Mouse (Mus musculus) intestine, embryonic 16.5 days (tissue): Measurements from ENCODE around the gene Abcb5. TPM values are rescaled to one million over a fixed set of nuclear protein-coding genes. Genes with fewer than 3 reads are reported as not detected.

Experiments
- ATAC-seq: fragments of 200-750 bp; cut with Nextera tagmentation; 2 replicates; pipeline ENCODE4 v1.8.0; 2017; ENCODE audit warnings: moderate TSS enrichment, moderate library complexity
- H3K27ac ChIP-seq: fragments of 300-500 bp; sonication (generic); 2 replicates; pipeline ENCODE4 v1.5.1; 2014; ENCODE audit warnings: mild to moderate bottlenecking, low read length
- H3K27me3 ChIP-seq: fragments of 300-500 bp; sonication (generic); replicated peaks from 2 replicates; pipeline ENCODE4 v1.6.1; 2014; ENCODE audit warnings: low read length, control low read depth, mixed read lengths; ENCODE audit not compliant: control insufficient read depth, insufficient read depth
- H3K36me3 ChIP-seq: fragments of 300-500 bp; sonication (generic); 2 replicates; pipeline ENCODE4 v1.6.1; 2014; ENCODE audit warnings: low read length, control low read depth; ENCODE audit not compliant: control insufficient read depth, insufficient read depth
- H3K4me1 ChIP-seq: fragments of 300-500 bp; sonication (generic); 2 replicates; pipeline ENCODE4 v1.6.1; 2014; ENCODE audit warnings: low read length, control low read depth, mixed read lengths; ENCODE audit not compliant: control insufficient read depth, insufficient read depth
- H3K4me2 ChIP-seq: fragments of 300-500 bp; sonication (generic); 2 replicates; pipeline ENCODE4 v1.6.1; 2014; ENCODE audit warnings: low read depth, low read length, control low read depth
- H3K4me3 ChIP-seq: fragments of 300-500 bp; sonication (generic); 2 replicates; pipeline ENCODE4 v1.5.1; 2014; ENCODE audit warnings: mild to moderate bottlenecking, low read length
- H3K9ac ChIP-seq: fragments of 300-500 bp; sonication (generic); 2 replicates; pipeline ENCODE4 v1.6.1; 2014; ENCODE audit warnings: low read depth, low read length
- H3K9me3 ChIP-seq: fragments of 300-500 bp; sonication (generic); 2 replicates; pipeline ENCODE4 v1.6.1; 2016; ENCODE audit warnings: low read length, control low read depth; ENCODE audit not compliant: control insufficient read depth
- WGBS: fragments of 180-500 bp; shearing (Covaris S2); extraction: QIAGEN DNeasy Blood & Tissue Kit; methylation state at CpG from one replicate; pipeline ENCODE4 v1.1.7; 2014; 5-methylcytosine and 5-hydroxymethylcytosine counted together
- polyA plus RNA-seq: library from polyadenylated mRNA; unstranded; fragments of >200 nt; fragmentation: Nextera tagmentation; extraction: Ambion mirVana; gene quantifications from 2 replicates; pipeline ENCODE4 v1.2.1, GENCODE M21; 2015

Abcb5 gene
- polyA plus RNA-seq, 1 experiment from 2014 or later: not detected

- under 1% methylated on average over 11 of the region's 11 CpGs for WGBS
- no peaks in the 10 kb centered on the region for H3K9me3 ChIP-seq
- H3K9ac ChIP-seq: no peak overlapping the region
- H3K4me1 ChIP-seq: peaks cover 15% of the 10 kb centered on the region
- no peak overlapping the region for H3K27ac ChIP-seq
- H3K4me3 ChIP-seq: no peak overlapping the region
- no peaks in the 10 kb centered on the region for H3K36me3 ChIP-seq
- H3K27me3 ChIP-seq: peaks cover 65% of the 10 kb centered on the region
- no peak overlapping the region for H3K4me2 ChIP-seq
- ATAC-seq: no peak
Observed at GRCm38 (mm10) chr12:118849996-118850395, 116.2 kb downstream of the Abcb5 start.

- H3K4me2 ChIP-seq: no peak overlapping the region
- peak; percentile 18; the same call in 1 of the 2 replicates for ATAC-seq
- H3K9ac ChIP-seq: no peak overlapping the region
- under 1% methylated on average over 77 of the region's 78 CpGs for WGBS
- H3K27ac ChIP-seq: no peak overlapping the region
- H3K4me3 ChIP-seq: peak overlapping the region; percentile 11; the same call in 1 of the 2 replicates
- H3K9me3 ChIP-seq: no peaks in the 10 kb centered on the region
- H3K27me3 ChIP-seq: peaks cover 63% of the 10 kb centered on the region
- H3K36me3 ChIP-seq: no peaks in the 10 kb centered on the region
- peaks cover 10% of the 10 kb centered on the region for H3K4me1 ChIP-seq
Observed at GRCm38 (mm10) chr12:118849203-118849861, 116.9 kb downstream of the Abcb5 start.

- H3K4me1 ChIP-seq: peaks cover 10% of the 10 kb centered on the region
- H3K4me2 ChIP-seq: peak overlapping the region; percentile 48
- H3K9ac ChIP-seq: no peak overlapping the region
- no peaks in the 10 kb centered on the region for H3K9me3 ChIP-seq
- no peaks in the 10 kb centered on the region for H3K36me3 ChIP-seq
- ATAC-seq: peak; percentile 22; the same call in 1 of the 2 replicates
- H3K4me3 ChIP-seq: peak overlapping the region; percentile 30
- no peak overlapping the region for H3K27ac ChIP-seq
- H3K27me3 ChIP-seq: peaks cover 66% of the 10 kb centered on the region
- under 1% methylated on average over 80 of the region's 80 CpGs for WGBS
Observed at GRCm38 (mm10) chr12:118848496-118849202, 117.6 kb downstream of the Abcb5 start.

GRCm38 (mm10) chr12:118847861-118848495, 118.2 kb downstream of the Abcb5 start:
- no peak overlapping the region for H3K27ac ChIP-seq
- peaks cover 10% of the 10 kb centered on the region for H3K4me1 ChIP-seq
- 0 out of 2 replicates have a peak, but pooled peaks have one; percentile 3 for ATAC-seq
- H3K9ac ChIP-seq: no peak overlapping the region
- peak overlapping the region; percentile 30 for H3K4me3 ChIP-seq
- no peaks in the 10 kb centered on the region for H3K36me3 ChIP-seq
- H3K9me3 ChIP-seq: no peaks in the 10 kb centered on the region
- H3K4me2 ChIP-seq: peak overlapping the region; percentile 48
- peaks cover 65% of the 10 kb centered on the region for H3K27me3 ChIP-seq
- WGBS: 2% methylated on average over 23 of the region's 23 CpGs

- peak overlapping the region; percentile 49 for H3K4me3 ChIP-seq
- no peaks in the 10 kb centered on the region for H3K36me3 ChIP-seq
- no peak overlapping the region for H3K9ac ChIP-seq
- H3K27ac ChIP-seq: no peak overlapping the region
- H3K27me3 ChIP-seq: peaks cover 69% of the 10 kb centered on the region
- under 1% methylated on average over 17 of the region's 17 CpGs for WGBS
- peaks cover 10% of the 10 kb centered on the region for H3K4me1 ChIP-seq
- H3K4me2 ChIP-seq: peak overlapping the region; percentile 91
- H3K9me3 ChIP-seq: no peaks in the 10 kb centered on the region
- peak; percentile 21 for ATAC-seq
Observed at GRCm38 (mm10) chr12:118847381-118847780, 118.8 kb downstream of the Abcb5 start.

GRCm38 (mm10) chr12:118846649-118847321, 119.4 kb downstream of the Abcb5 start:
- Histone ChIP-seq H3K9ac (no peak overlapping the region; the same call in 1 of the 2 replicates), H3K4me2 (peak overlapping the region; percentile 91), H3K4me3 (peak overlapping the region; percentile 49), H3K27me3 (peaks cover 69% of the 10 kb centered on the region), H3K27ac (no peak overlapping the region), H3K9me3 (no peaks in the 10 kb centered on the region), H3K4me1 (peaks cover 10% of the 10 kb centered on the region), H3K36me3 (no peaks in the 10 kb centered on the region)
- WGBS: under 1% methylated on average over 59 of the region's 59 CpGs
- ATAC-seq: peak; percentile 73

GRCm38 (mm10) chr12:118846221-118846620, 120.0 kb downstream of the Abcb5 start, which contains the start of gene Sp8:
Sp8 (plus strand) TSS chr12:118846329.
- Histone ChIP-seq H3K36me3 (no peaks in the 10 kb centered on the region), H3K9ac (no peak within 1 kb of the TSS; the same call in 1 of the 2 replicates), H3K4me3 (peak within 1 kb of the TSS; percentile 49), H3K27ac (no peak within 1 kb of the TSS), H3K27me3 (peaks cover 69% of the 10 kb centered on the region), H3K4me1 (peaks cover 10% of the 10 kb centered on the region), H3K4me2 (peak within 1 kb of the TSS; percentile 91), H3K9me3 (no peaks in the 10 kb centered on the region)
- WGBS: 3% methylated on average over 6 of the region's 6 CpGs
- no peak for ATAC-seq

GRCm38 (mm10) chr12:118845351-118845750, 120.9 kb downstream of the Abcb5 start:
- no peaks in the 10 kb centered on the region for H3K9me3 ChIP-seq
- H3K9ac ChIP-seq: no peak overlapping the region
- no peak for ATAC-seq
- H3K27ac ChIP-seq: no peak overlapping the region
- 5% methylated on average over 3 of the region's 3 CpGs for WGBS
- peaks cover 10% of the 10 kb centered on the region for H3K4me1 ChIP-seq
- no peaks in the 10 kb centered on the region for H3K36me3 ChIP-seq
- H3K4me3 ChIP-seq: no peak overlapping the region
- no peak overlapping the region for H3K4me2 ChIP-seq
- H3K27me3 ChIP-seq: peaks cover 76% of the 10 kb centered on the region

GRCm38 (mm10) chr12:118844841-118845240, 121.4 kb downstream of the Abcb5 start:
- 9% methylated on average over 3 of the region's 3 CpGs for WGBS
- ATAC-seq: no peak
- Histone ChIP-seq H3K9me3 (no peaks in the 10 kb centered on the region), H3K27me3 (peaks cover 76% of the 10 kb centered on the region), H3K9ac (no peak overlapping the region), H3K27ac (no peak overlapping the region), H3K4me2 (no peak overlapping the region), H3K4me3 (no peak overlapping the region), H3K4me1 (peaks cover 10% of the 10 kb centered on the region), H3K36me3 (no peaks in the 10 kb centered on the region)
